Mouse (Mus musculus): ENCODE results near the gene Slc35a3. TPM values are rescaled to one million over a fixed set of nuclear protein-coding genes. Genes with fewer than 3 reads are reported as not detected.
A peak's percentile ranks its signal among the peaks of the same experiment; 100 is the strongest.
"Not testable (repeated sequence)": the region's sequence is repeated elsewhere in the genome, so short reads cannot be mapped to it uniquely, and the experiment has no call there.

The Slc35a3 gene
- 10 to 100 TPM; 14.6 to 15.8 TPM for total RNA-seq (2021)

DNA sequence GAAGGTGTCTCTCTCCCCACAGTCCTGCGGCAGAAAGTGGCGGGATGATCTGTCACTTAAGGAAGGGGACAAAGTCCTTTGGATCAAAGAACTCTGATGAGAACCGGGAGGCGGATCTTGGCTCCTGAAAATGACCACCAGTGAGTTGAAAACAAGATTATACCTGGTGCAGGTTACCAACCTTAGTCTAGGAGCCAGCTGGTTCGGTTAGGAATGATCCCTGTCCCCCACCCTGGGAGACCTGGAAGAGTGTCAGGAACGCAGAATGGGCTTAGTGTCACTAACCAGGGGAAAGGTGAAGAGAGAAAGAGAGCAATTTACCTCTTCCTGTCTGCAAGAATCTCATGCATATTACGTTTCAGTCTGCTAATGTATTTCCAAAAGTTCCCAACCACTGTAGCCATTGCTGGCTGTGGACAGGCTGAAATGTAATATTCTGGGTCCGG, at the start of gene Slc35a3:
TSS of gene Slc35a3 (minus strand) at position 396 of the 446 bp plus-strand sequence.
- intact Hi-C loops (cut with DNase I), result no loop called here
- peak; percentile 7 for DNase-seq

DNA sequence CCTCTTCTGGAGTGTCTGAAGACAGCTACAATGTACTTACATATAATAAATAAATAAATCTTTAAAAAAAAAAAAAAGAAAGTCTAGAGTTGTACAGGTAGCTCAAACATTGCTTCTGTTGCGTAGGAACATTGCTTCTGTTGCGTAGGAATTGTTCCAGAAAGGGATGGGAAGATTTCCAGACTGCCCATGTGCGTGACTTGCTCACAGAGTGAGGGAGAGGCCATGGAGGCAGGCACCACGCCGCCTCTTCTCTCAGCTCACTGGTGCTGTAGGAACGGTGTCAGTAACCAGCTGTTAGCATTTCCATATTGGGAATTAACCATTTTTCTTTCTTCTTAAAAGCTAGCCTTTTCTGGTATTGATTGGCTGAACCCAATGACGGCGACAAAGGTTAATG, 40.2 kb upstream of the Slc35a3 start:
- intact Hi-C loops (cut with DNase I), result loop anchor here (5.0 kb wide), 1 partner anchor 161 kb away; the partner anchor contains the start of gene Sass6
- no peak for DNase-seq

DNA sequence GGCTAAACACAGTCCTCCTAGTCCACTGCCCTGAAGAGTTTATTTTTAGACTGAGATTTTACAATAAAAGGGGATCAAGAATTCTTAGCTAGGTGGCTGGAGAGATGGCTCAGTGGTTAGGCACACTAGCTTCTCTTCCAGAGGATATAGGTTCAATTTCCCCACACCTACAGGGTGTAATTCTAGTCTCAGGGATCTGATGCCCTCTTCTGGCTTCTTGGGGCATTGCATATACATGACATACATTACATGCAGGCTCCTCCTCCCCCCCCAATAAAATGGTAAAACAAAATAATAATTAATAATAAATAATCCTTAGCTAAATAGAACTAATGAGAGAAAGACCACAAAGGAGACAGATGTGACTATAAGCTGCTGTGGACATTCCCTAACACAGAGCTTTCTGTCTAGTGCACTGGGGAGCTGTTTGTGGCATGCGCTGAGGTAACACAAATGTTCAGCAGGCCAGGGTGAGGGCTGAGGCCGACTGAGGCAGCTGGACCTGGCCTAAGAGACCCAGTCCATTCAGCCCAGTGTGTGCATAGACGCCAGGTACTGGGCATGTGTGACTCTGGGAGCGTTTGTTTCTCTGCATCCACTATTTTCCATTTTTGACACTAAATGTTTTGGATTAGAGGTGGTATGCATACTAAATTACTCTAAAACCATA, 38.7 kb upstream of the Slc35a3 start:
- peak; percentile 46 for DNase-seq
- intact Hi-C loops (cut with DNase I), result loop anchor here (5.0 kb wide), 1 partner anchor 159 kb away; the partner anchor contains the start of gene Sass6

DNA sequence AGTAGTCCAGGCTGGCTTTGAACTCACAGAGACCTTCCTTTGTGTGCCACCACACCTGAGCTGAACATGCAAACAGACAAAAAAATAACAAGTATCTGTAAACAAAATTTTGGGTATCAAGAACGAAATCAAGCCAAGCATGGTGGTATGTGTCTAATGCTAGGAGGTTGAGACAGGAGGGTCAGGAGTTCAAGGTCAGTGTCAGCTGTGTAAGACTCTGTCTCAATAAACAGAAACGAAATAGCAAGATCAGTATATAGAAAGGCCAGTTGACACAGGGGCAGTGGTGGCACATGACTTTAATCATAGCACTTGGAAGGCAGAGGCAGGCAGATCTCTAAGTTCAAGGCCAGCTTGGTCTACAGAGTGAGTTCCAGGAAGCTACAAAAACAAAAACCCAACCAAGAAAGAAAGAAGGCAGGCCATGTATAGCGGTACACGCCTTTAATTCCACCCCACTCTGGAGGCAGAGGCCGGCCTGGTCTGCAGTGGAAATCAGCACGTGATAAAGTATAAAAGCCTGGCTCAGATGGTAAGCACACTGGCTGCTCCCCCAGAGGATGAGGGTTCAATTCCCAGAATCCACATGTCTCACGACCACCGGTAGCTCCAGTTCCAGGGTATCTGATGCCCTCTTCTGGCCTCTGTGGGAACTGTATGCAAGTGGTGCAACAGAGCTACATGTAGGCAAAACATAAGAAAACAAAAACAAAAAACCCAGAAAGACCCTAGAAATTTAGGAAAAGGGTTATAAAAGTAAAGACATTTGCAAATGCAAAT, 36.0 kb upstream of the Slc35a3 start:
- intact Hi-C loops (cut with DNase I), result loop anchor here (10.0 kb wide), 1 partner anchor 414 kb away; no protein-coding TSS in a partner anchor
- DNase-seq, result peak; percentile 42

DNA sequence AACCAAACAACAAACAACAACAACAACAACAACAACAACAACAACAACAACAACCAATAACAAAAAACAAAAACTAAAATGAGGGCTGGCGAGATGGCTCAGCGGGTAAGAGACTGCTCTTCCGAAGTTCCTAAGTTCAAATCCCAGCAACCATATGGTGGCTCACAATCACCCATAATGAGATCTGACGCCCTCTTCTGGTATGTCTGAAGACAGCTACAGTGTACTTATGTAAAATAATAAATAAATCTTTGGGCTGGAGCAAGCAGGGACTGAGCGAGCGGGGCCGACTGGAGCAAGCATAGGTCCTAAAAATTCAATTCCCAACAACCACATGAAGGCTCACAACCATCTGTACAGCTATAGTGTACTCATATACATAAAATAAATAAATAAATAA, 35.0 kb upstream of the Slc35a3 start:
- intact Hi-C loops (cut with DNase I), result loop anchor here (10.0 kb wide), 1 partner anchor 413 kb away; no protein-coding TSS in a partner anchor

DNA sequence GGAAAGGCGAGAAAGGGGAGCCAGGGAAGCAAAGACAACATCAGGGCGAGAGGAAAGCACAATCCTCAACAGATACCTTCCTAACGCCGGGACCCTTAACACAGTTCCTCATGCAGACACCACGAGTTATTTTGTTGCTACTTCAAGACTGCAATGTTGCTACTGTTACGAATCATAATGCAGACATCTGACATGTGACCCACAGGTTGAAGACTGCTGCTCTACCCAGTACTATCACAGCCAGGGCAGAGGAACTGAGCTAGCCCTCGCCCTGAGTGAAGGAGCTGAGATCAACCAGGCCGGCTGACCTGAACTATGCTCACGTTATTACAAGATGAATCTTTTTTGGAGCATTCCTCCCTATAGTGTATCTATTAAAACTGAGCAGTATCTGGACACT, 28.3 kb upstream of the Slc35a3 start:
- intact Hi-C loops (cut with DNase I), result loop anchor here (10.0 kb wide), 1 partner anchor 406 kb away; no protein-coding TSS in a partner anchor
- DNase-seq, result no peak

More for the DNA sequence above, 35.0 kb upstream of the Slc35a3 start:
- not testable (repeated sequence) for DNase-seq

DNA sequence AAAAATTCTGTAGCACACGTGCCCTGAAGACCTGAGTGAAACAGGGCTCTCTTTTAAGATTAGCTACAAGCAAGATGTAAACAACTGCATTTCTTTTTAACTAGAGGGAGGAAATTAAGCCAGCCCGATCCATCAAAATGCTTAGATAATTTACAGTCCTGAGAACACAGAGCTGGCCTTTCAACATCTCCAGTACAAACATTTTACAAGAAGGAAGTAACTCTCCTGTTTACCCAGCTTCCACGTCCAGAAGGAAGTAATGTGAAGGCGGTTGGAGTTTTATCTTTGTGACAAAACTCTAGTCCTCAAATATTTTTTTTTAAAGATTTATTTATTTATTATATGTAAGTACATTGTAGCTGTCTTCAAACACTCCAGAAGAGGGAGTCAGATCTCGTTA, 27.5 kb upstream of the Slc35a3 start:
- intact Hi-C loops (cut with DNase I), result loop anchor here (10.0 kb wide), 1 partner anchor 405 kb away; no protein-coding TSS in a partner anchor
- DNase-seq, result no peak

DNA sequence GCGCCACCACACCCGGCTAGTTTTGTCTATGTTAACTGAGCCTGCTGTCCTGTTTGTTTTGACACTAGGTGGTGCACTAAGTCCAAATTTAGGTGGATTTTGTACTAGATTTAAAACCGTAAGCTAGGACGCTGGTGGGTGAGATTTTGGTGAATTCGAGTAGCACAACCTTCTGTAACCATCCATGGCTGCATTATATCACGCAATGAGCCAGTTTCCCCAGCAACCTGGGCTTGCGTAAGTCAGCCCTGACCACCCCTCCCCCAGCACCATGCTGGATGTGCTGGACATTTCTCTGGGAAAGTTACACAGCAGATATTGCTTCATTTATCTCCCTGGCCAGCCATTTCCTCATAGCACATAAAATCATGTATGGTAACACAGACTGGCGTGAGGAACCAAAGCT, 24.7 kb upstream of the Slc35a3 start:
- intact Hi-C loops (cut with DNase I), result no loop called here
- DNase-seq, result no peak

DNA sequence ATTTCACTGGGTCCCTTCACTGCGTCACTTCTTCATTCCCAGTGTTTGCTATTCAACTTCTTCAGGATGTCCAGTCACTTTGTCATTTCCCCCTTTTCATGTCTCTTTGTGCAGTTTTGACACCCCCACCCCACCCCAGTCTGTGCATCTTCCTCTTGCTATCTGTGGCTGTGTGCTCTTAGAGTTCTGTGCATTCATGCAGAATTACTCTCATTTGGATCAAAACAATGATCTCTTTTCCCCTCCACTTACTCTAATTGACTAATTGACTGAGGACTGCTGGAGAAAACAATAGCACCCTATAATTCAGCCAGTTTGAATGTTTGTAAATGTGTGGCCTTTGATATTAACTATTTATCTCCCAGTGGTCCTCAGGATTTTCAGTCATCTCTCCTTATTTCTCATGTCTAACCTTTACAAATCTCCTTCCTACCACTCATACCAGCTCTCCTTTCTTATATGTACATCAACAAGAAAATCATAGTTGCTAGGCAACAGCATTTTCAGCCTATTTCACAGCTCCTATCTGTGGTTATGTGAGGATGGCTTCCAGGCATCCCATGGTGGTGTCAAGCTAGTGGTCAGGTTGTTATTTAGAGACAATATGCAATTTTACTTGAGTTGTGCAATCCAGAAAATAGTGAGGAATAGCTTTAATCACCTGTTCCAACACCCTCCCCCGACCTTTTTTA, 17.0 kb upstream of the Slc35a3 start:
- DNase-seq, result no peak
- intact Hi-C loops (cut with DNase I), result no loop called here

DNA sequence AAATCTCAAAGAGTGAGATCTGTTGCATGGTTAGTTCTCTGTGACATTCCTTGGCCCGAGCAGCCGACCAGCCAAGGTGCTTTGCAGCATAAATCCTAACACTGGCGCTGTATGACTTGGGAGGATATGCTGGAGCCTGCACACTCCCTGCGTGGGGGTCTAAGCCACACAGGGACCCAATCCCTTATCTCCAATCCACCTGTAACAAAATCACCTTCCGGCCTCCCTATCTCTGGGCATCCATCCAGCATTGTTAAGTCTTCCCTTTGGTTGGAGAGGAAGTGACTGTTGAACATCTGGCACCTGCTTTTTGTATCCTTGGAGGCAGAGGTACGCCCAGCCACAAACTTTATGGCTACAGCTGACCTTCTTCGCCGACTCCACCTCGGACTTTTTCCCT, 14.2 kb upstream of the Slc35a3 start:
- intact Hi-C loops (cut with DNase I), result no loop called here
- DNase-seq, result no peak

DNA sequence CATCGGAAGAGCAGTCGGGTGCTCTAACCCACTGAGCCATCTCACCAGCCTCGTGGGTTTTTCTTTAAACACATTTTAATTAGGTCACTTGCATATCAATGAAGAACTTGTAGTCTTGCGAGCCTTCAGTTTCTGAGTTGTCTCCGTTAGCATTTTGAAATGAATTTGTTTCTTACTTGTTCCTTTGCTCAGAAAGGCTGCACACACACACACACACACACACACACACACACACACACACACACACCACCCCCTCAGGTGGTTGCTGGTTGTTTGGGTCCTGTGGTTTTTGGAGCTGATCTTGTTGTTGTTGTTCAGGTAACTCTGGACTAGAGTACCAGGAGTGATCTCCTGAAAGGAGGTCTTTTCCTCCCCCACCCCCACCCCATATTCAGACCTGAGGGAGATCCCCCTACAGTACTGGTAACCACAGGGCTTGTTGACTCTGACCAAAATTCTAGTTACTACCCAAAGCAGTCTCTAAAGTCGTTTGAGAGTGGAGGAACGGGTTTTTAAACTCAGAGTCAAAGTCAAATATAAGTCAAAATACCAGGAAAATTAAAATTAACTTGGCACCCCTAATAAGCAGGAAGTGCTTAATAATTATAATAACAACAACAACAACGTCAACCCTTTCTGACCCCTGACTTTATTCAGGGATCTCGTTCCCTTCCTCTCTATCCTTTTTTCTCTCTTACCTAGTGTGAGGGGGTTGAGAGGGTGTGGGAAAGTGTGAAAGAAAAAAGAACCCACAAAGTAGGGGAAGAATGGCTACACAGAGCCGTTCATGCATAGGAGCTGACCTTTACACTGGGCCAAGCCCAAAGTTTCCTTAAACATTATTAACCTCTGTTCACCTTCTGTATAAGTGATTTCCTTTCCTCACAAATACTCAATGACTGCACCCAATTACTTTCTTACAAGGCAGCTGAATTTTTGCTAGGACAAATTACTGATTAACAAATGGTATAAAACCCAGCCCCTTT, 11.2 kb upstream of the Slc35a3 start:
- intact Hi-C loops (cut with DNase I), result no loop called here
- no peak for DNase-seq

DNA sequence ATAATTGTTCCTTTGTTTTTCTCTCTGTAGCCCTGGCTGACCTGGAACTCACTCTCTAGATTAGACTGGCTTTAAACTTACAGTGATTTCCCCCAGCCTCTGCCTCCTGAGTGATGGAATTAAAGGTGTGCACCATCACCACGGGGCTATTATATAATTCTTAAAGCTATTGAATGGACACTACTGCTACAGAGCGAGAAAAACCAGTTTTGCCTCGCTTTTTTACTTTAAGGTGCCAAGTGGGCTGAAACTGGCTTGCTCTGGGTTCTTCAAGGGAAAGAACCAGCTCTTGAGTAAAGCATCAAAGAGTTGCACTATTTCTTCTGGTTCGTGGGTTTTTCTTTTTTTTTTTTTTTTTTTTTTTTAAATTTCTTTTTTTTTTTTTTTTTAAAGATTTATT, 10.3 kb upstream of the Slc35a3 start:
- no peak for DNase-seq
- intact Hi-C loops (cut with DNase I), result no loop called here

DNA sequence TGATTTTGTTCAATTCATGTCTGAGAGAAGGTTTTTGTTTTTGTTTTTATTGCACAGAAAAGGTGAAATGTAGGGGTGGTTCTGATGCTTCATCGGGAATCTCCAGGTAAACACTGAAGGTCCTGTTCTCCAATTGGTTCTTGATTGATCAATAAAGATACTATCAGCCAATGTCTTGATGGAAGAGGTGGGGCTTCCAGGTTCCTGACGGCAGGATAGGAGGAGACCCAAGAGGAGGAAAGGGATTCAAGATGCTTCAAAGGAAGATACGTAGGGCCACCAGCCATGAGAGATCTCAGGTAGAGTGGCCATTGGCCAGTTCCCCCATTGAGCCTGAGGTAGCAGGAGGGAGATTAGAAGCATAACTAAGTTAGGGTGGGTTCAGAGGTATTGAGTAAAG, 6.3 kb upstream of the Slc35a3 start:
- no peak for DNase-seq
- intact Hi-C loops (cut with DNase I), result no loop called here

DNA sequence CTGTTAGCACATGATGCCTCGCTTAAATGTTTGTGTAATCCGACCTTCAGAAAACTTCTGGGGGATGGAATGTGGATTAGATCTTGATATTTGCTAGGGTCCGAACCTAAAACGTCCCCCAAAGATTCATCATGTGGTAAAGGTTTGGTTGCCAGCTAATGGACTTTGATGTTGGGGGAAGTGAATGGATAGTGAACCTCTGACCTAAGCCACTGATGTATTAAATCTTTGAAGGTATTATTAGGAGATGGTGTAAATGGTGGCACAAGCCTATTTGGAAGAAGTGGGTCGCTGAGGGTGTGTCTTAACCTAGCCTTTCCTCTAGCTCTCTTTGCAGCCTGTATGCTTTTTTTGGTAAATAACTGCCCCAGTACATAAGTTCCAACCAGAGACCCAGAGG, 400 bp upstream of the Slc35a3 start:
- DNase-seq, result no peak
- intact Hi-C loops (cut with DNase I), result no loop called here

DNA sequence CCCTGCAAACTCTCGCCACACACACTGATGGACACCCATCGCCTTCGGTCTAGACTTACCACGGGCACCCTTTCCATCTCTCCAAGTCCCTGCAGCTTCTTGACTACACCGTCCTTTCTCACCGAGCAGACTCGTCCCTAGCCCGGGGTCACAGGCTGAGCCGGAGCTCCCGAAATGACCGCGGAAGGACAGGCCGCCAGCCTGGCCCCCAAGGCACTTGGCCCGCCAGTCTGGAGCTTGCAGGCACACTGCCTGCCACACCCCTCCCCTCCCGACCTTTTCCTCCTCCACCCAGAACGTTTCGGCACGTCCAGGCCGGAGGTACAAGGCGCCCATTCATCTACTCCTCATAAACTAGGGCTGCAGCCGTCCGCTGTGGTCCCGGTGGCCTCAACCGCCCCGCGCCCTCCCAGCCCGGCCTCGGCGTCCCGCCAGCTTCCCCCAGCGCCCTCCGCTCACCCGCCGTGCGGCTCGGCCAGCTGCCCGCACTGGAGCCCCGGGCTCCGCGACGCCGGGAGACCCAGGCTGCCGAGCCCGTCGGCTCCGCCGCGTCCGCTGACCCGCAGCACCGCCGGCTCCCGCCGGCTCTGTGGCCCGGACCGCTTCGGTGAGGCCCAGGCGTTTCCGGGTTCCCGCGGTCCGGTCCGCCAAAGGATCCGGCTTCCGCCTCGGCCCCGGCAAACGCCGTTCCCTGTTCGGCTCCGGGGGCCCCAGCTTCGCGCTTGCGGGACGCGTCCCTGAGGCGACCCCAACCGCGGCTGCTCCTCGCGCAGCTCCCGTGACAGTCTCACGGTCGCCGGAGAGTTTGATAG, 801 bp downstream of the Slc35a3 start:
- DNase-seq, result peak; percentile 76
- intact Hi-C loops (cut with DNase I), result no loop called here

DNA sequence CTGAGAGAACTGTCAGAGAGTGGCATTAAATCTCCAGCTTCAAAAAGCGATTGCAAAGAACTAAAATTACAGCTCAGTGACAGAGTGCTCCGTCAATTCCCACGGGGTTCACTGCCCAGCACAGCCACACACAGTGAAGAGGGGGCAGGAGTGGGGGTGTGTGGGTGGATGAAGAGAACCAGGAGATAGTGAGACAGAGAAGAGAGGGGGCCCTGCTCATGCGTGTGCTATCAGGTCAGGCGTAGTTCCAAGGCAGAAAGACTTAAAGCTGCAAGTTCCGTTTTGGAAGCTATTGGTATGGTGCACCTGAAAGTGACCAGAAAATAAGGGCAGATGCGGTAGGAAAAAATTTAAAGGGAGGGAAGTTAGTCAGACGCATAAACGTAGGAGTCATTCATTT, 1.7 kb downstream of the Slc35a3 start:
- DNase-seq, result no peak
- intact Hi-C loops (cut with DNase I), result no loop called here

DNA sequence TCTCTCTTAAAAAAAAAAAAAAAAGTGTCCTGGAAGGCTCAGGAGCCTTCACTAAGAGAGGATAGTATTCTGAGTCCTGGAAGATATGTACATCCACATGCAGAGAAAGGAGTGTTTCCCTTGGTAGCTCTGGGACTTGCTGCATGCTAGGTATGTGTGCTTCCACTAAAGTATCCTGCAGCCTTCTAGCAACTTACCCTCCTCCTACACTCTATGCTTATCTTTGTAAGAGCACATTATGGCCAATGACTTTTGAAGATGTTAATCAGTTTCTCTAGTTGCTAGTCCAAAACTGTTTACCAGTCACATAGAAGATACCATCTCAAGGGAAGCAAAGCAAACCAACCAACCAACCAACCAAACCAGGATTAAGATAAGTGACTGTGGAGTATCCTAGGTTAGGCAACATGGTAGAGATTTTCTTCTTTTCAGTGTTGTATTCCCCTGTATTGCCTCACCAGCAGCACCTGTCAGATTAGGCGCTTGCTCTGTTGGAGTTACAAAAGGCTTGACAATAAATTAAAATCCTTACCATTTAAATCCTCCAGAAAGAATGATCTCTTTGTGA, 6.9 kb downstream of the Slc35a3 start:
- no peak for DNase-seq
- intact Hi-C loops (cut with DNase I), result no loop called here

DNA sequence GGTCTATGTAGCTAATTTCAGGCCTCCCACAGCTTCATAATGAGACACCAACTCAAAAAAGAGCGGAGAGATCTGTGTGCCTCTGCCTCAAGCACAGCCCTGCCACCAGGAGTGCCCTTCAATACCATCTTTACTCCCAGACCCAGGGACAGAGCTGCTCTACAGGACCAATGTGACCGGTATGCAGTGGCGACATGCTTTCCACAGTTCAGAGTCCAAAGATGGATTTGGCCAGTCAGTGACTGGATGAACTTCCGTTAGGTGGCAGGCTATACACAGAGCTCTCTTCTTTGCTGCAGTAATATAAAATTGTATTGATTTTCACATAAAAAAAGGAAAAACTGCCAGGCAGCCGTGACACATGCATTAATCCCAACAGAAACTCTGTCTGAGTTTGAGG, 8.8 kb downstream of the Slc35a3 start:
- intact Hi-C loops (cut with DNase I), result no loop called here
- DNase-seq, result no peak

Data from left cerebral cortex, postnatal 4 days (tissue).